Mouse (Mus musculus) left cerebral cortex, postnatal 36 days (tissue): ENCODE data around the gene Lama1. TPM values are rescaled to one million over a fixed set of nuclear protein-coding genes. Genes with fewer than 3 reads are reported as not detected.
"Not testable (repeated sequence)": the region's sequence is repeated elsewhere in the genome, so short reads cannot be mapped to it uniquely, and the experiment has no call there.

Experiments
- DNase-seq, 2 experiments: peaks; one replicate each; pipeline ENCODE4 v3.0.0; 2021 to 2022; ENCODE audit warnings: low spot score in 2 of 2, mixed read lengths in 1 of 2
- intact Hi-C: fragments of 180-260 bp; cut with DNase I; formaldehyde crosslinking; loops from one replicate; pipeline ENCODE4 v1.15.1; 2025
- total RNA-seq, 2 experiments: library from RNA; stranded (reverse); gene quantifications; 2 replicates each; pipeline ENCODE4 v1.2.3; 2021

The Lama1 gene
- total RNA-seq, 2 experiments from 2014 or later, result 3.6 to 5.1 TPM

GRCm38 (mm10) chr17:67711361-67711760 is 14.3 kb downstream of the Lama1 start:
- intact Hi-C loops, result no loop called here
- DNase-seq, result no peak

GRCm38 (mm10) chr17:67712929-67713328 is 15.9 kb downstream of the Lama1 start:
- no peak for DNase-seq

GRCm38 (mm10) chr17:67715466-67715865 is 18.4 kb downstream of the Lama1 start:
- intact Hi-C loops, result no loop called here
- DNase-seq, result no peak

More at GRCm38 (mm10) chr17:67712929-67713328, 15.9 kb downstream of the Lama1 start:
- intact Hi-C loops, result no loop called here

GRCm38 (mm10) chr17:67722055-67722454 is 25.0 kb downstream of the Lama1 start:
- intact Hi-C loops, result no loop called here
- DNase-seq, result no peak

GRCm38 (mm10) chr17:67722578-67722977 is 25.5 kb downstream of the Lama1 start:
- intact Hi-C loops, result no loop called here
- DNase-seq, result no peak

- intact Hi-C loops, result no loop called here
- no peak for DNase-seq
Observed at GRCm38 (mm10) chr17:67723175-67724067, 26.4 kb downstream of the Lama1 start.

GRCm38 (mm10) chr17:67726601-67727000 is 29.5 kb downstream of the Lama1 start:
- DNase-seq, result no peak
- intact Hi-C loops, result no loop called here

- DNase-seq, result no peak
- intact Hi-C loops, result no loop called here
Observed at GRCm38 (mm10) chr17:67728751-67729150, 31.7 kb downstream of the Lama1 start.

- DNase-seq, result no peak
- intact Hi-C loops, result no loop called here
Observed at GRCm38 (mm10) chr17:67731096-67731495, 34.0 kb downstream of the Lama1 start.

GRCm38 (mm10) chr17:67731964-67732363 is 34.9 kb downstream of the Lama1 start:
- intact Hi-C loops, result no loop called here
- no peak for DNase-seq

GRCm38 (mm10) chr17:67733516-67733915 is 36.5 kb downstream of the Lama1 start:
- no peak for DNase-seq
- intact Hi-C loops, result no loop called here

- no peak for DNase-seq
- intact Hi-C loops, result no loop called here
Observed at GRCm38 (mm10) chr17:67735722-67736121, 38.7 kb downstream of the Lama1 start.

- DNase-seq, intact Hi-C loops: not testable (repeated sequence)
Observed at GRCm38 (mm10) chr17:67741229-67741628, 44.2 kb downstream of the Lama1 start.

GRCm38 (mm10) chr17:67764167-67764871 is 67.3 kb downstream of the Lama1 start:
- intact Hi-C loops, result no loop called here
- DNase-seq, result no peak

- DNase-seq, result no peak
- intact Hi-C loops, result no loop called here
Observed at GRCm38 (mm10) chr17:67773608-67774007, 76.5 kb downstream of the Lama1 start.

- intact Hi-C loops, result no loop called here
- DNase-seq, result no peak
Observed at GRCm38 (mm10) chr17:67776764-67777163, 79.7 kb downstream of the Lama1 start.

- intact Hi-C loops, result no loop called here
- DNase-seq, result no peak
Observed at GRCm38 (mm10) chr17:67779812-67780211, 82.8 kb downstream of the Lama1 start.

GRCm38 (mm10) chr17:67791091-67791490 is 94.0 kb downstream of the Lama1 start:
- intact Hi-C loops, result no loop called here
- DNase-seq, result no peak

GRCm38 (mm10) chr17:67809171-67809570 is 112.1 kb downstream of the Lama1 start:
- intact Hi-C loops, result no loop called here
- DNase-seq, result no peak

- no peak for DNase-seq
- intact Hi-C loops, result no loop called here
Observed at GRCm38 (mm10) chr17:67813666-67814065, 116.6 kb downstream of the Lama1 start.

- intact Hi-C loops, result no loop called here
- DNase-seq, result no peak
Observed at GRCm38 (mm10) chr17:67815720-67816119, 118.7 kb downstream of the Lama1 start.
